Mouse (Mus musculus): ENCODE data around the gene Gps2. TPM values are rescaled to one million over a fixed set of nuclear protein-coding genes. Genes with fewer than 3 reads are reported as not detected.

Gps2 gene
- polyA plus RNA-seq, 1 experiment = 38.0 TPM

GRCm38 (mm10) chr11:69937385-69937784 lies 23.7 kb downstream of the Gps2 start:
- no peaks in the 10 kb centered on the region for H3K36me3 ChIP-seq (ENCODE audit: control insufficient read depth, insufficient read depth)
- no peak overlapping the region for H3K4me3 ChIP-seq
- no peaks in the 10 kb centered on the region for H3K79me2 ChIP-seq (ENCODE audit: control insufficient read depth, insufficient read depth)
- peaks cover 48% of the 10 kb centered on the region for H3K27me3 ChIP-seq (ENCODE audit: control insufficient read depth, insufficient read depth, insufficient read length)
- TF ChIP-seq E2F4 (IDR thresholded peaks at IDR 0.05; ENCODE audit: insufficient read depth) (no peak), SRF (IDR thresholded peaks at IDR 0.05; ENCODE audit: control insufficient read depth, insufficient read length, low read depth) (no peak), POLR2AphosphoS2 (IDR thresholded peaks at IDR 0.05; ENCODE audit: insufficient read length, low read depth) (no peak), MAX (IDR thresholded peaks at IDR 0.05; ENCODE audit: low read depth) (no peak)
- no peak overlapping the region for H3K4me2 ChIP-seq (ENCODE audit: low read depth)
- H3ac ChIP-seq (ENCODE audit: control insufficient read depth, insufficient read length) = no peak overlapping the region

GRCm38 (mm10) chr11:69937834-69938233 lies 24.1 kb downstream of the Gps2 start:
- H3ac ChIP-seq (ENCODE audit: control insufficient read depth, insufficient read length) = no peak overlapping the region
- H3K4me3 ChIP-seq = no peak overlapping the region
- H3K36me3 ChIP-seq (ENCODE audit: control insufficient read depth, insufficient read depth) = no peaks in the 10 kb centered on the region
- no peaks in the 10 kb centered on the region for H3K79me2 ChIP-seq (ENCODE audit: control insufficient read depth, insufficient read depth)
- TF ChIP-seq SRF (IDR thresholded peaks at IDR 0.05; ENCODE audit: control insufficient read depth, insufficient read length, low read depth) = no peak
- TF ChIP-seq CEBPB (IDR thresholded peaks at IDR 0.05; ENCODE audit: insufficient read depth, poor library complexity, severe bottlenecking) = no peak
- no peak for TF ChIP-seq POLR2AphosphoS2 (IDR thresholded peaks at IDR 0.05; ENCODE audit: insufficient read length, low read depth)
- TF ChIP-seq USF1 (IDR thresholded peaks at IDR 0.05; ENCODE audit: low read depth) = no peak
- TF ChIP-seq MAX (IDR thresholded peaks at IDR 0.05; ENCODE audit: low read depth) = no peak
- no peak for TF ChIP-seq REST (IDR thresholded peaks at IDR 0.05; ENCODE audit: insufficient read depth, insufficient read length)
- no peak for TF ChIP-seq POLR2A (IDR thresholded peaks at IDR 0.05; ENCODE audit: insufficient read length, low read depth)
- TF ChIP-seq TCF3 (IDR thresholded peaks at IDR 0.05; ENCODE audit: insufficient read length, low read depth) = no peak
- no peak for TF ChIP-seq MYOD1 (IDR thresholded peaks at IDR 0.05; ENCODE audit: control insufficient read depth in 1 of 3, insufficient read length in 2 of 3, low read depth in 2 of 3)
- TF ChIP-seq MYOG (IDR thresholded peaks at IDR 0.05; ENCODE audit: control insufficient read depth in 1 of 3, insufficient read depth in 1 of 3, insufficient read length in 2 of 3, low read depth in 2 of 3) = no peak
- TF ChIP-seq E2F4 (IDR thresholded peaks at IDR 0.05; ENCODE audit: insufficient read depth) = no peak
- TF ChIP-seq TCF12 (IDR thresholded peaks at IDR 0.05; ENCODE audit: insufficient read depth, poor library complexity, severe bottlenecking) = no peak
- peaks cover 48% of the 10 kb centered on the region for H3K27me3 ChIP-seq (ENCODE audit: control insufficient read depth, insufficient read depth, insufficient read length)
- no peak overlapping the region for H3K4me2 ChIP-seq (ENCODE audit: low read depth)

- H3K27me3 ChIP-seq (ENCODE audit: control insufficient read depth, insufficient read depth, insufficient read length) = peaks cover 48% of the 10 kb centered on the region
- no peak for TF ChIP-seq MYOG (IDR thresholded peaks at IDR 0.05; ENCODE audit: control insufficient read depth in 1 of 3, insufficient read depth in 1 of 3, insufficient read length in 2 of 3, low read depth in 2 of 3)
- TF ChIP-seq POLR2AphosphoS2 (IDR thresholded peaks at IDR 0.05; ENCODE audit: insufficient read length, low read depth) = no peak
- no peak for TF ChIP-seq TCF12 (IDR thresholded peaks at IDR 0.05; ENCODE audit: insufficient read depth, poor library complexity, severe bottlenecking)
- TF ChIP-seq SRF (IDR thresholded peaks at IDR 0.05; ENCODE audit: control insufficient read depth, insufficient read length, low read depth) = no peak
- no peak for TF ChIP-seq POLR2A (IDR thresholded peaks at IDR 0.05; ENCODE audit: insufficient read length, low read depth)
- no peak for TF ChIP-seq CEBPB (IDR thresholded peaks at IDR 0.05; ENCODE audit: insufficient read depth, poor library complexity, severe bottlenecking)
- no peak for TF ChIP-seq REST (IDR thresholded peaks at IDR 0.05; ENCODE audit: insufficient read depth, insufficient read length)
- no peak for TF ChIP-seq USF1 (IDR thresholded peaks at IDR 0.05; ENCODE audit: low read depth)
- no peak for TF ChIP-seq TCF3 (IDR thresholded peaks at IDR 0.05; ENCODE audit: insufficient read length, low read depth)
- no peak for TF ChIP-seq MYOD1 (IDR thresholded peaks at IDR 0.05; ENCODE audit: control insufficient read depth in 1 of 3, insufficient read length in 2 of 3, low read depth in 2 of 3)
- TF ChIP-seq E2F4 (IDR thresholded peaks at IDR 0.05; ENCODE audit: insufficient read depth) = no peak
- TF ChIP-seq MAX (IDR thresholded peaks at IDR 0.05; ENCODE audit: low read depth) = no peak
- H3K4me2 ChIP-seq (ENCODE audit: low read depth) = no peak overlapping the region
Measured at GRCm38 (mm10) chr11:69938401-69938979, 24.8 kb downstream of the Gps2 start.

GRCm38 (mm10) chr11:69939181-69939580 lies 25.5 kb downstream of the Gps2 start:
- Histone ChIP-seq H3K79me2 (ENCODE audit: control insufficient read depth, insufficient read depth) (no peaks in the 10 kb centered on the region), H3K27me3 (ENCODE audit: control insufficient read depth, insufficient read depth, insufficient read length) (peaks cover 48% of the 10 kb centered on the region), H3K4me2 (ENCODE audit: low read depth) (no peak overlapping the region), H3K4me3 (no peak overlapping the region), H3ac (ENCODE audit: control insufficient read depth, insufficient read length) (no peak overlapping the region), H3K36me3 (ENCODE audit: control insufficient read depth, insufficient read depth) (no peaks in the 10 kb centered on the region)
- no peak for TF ChIP-seq TCF3 (IDR thresholded peaks at IDR 0.05; ENCODE audit: insufficient read length, low read depth)
- no peak for TF ChIP-seq MAX (IDR thresholded peaks at IDR 0.05; ENCODE audit: low read depth)
- no peak for TF ChIP-seq MYOG (IDR thresholded peaks at IDR 0.05; ENCODE audit: control insufficient read depth in 1 of 3, insufficient read depth in 1 of 3, insufficient read length in 2 of 3, low read depth in 2 of 3)
- no peak for TF ChIP-seq POLR2AphosphoS2 (IDR thresholded peaks at IDR 0.05; ENCODE audit: insufficient read length, low read depth)

More at GRCm38 (mm10) chr11:69938401-69938979, 24.8 kb downstream of the Gps2 start:
- no peaks in the 10 kb centered on the region for H3K79me2 ChIP-seq (ENCODE audit: control insufficient read depth, insufficient read depth)
- H3K36me3 ChIP-seq (ENCODE audit: control insufficient read depth, insufficient read depth) = no peaks in the 10 kb centered on the region
- H3K4me3 ChIP-seq = no peak overlapping the region
- H3ac ChIP-seq (ENCODE audit: control insufficient read depth, insufficient read length) = no peak overlapping the region

GRCm38 (mm10) chr11:69939731-69940130 lies 26.0 kb downstream of the Gps2 start:
- H3ac ChIP-seq (ENCODE audit: control insufficient read depth, insufficient read length) = no peak overlapping the region
- no peaks in the 10 kb centered on the region for H3K36me3 ChIP-seq (ENCODE audit: control insufficient read depth, insufficient read depth)
- no peaks in the 10 kb centered on the region for H3K79me2 ChIP-seq (ENCODE audit: control insufficient read depth, insufficient read depth)
- no peak overlapping the region for H3K4me2 ChIP-seq (ENCODE audit: low read depth)
- H3K27me3 ChIP-seq (ENCODE audit: control insufficient read depth, insufficient read depth, insufficient read length) = peaks cover 48% of the 10 kb centered on the region
- TF ChIP-seq USF1 (IDR thresholded peaks at IDR 0.05; ENCODE audit: low read depth) = no peak
- no peak for TF ChIP-seq MYOG (IDR thresholded peaks at IDR 0.05; ENCODE audit: control insufficient read depth in 1 of 3, insufficient read depth in 1 of 3, insufficient read length in 2 of 3, low read depth in 2 of 3)
- no peak for TF ChIP-seq TCF12 (IDR thresholded peaks at IDR 0.05; ENCODE audit: insufficient read depth, poor library complexity, severe bottlenecking)
- no peak for TF ChIP-seq POLR2AphosphoS2 (IDR thresholded peaks at IDR 0.05; ENCODE audit: insufficient read length, low read depth)
- TF ChIP-seq CEBPB (IDR thresholded peaks at IDR 0.05; ENCODE audit: insufficient read depth, poor library complexity, severe bottlenecking) = no peak
- TF ChIP-seq MAX (IDR thresholded peaks at IDR 0.05; ENCODE audit: low read depth) = no peak
- no peak for TF ChIP-seq SRF (IDR thresholded peaks at IDR 0.05; ENCODE audit: control insufficient read depth, insufficient read length, low read depth)
- TF ChIP-seq POLR2A (IDR thresholded peaks at IDR 0.05; ENCODE audit: insufficient read length, low read depth) = no peak
- no peak for TF ChIP-seq TCF3 (IDR thresholded peaks at IDR 0.05; ENCODE audit: insufficient read length, low read depth)
- no peak for TF ChIP-seq E2F4 (IDR thresholded peaks at IDR 0.05; ENCODE audit: insufficient read depth)
- no peak for TF ChIP-seq REST (IDR thresholded peaks at IDR 0.05; ENCODE audit: insufficient read depth, insufficient read length)
- no peak for TF ChIP-seq MYOD1 (IDR thresholded peaks at IDR 0.05; ENCODE audit: control insufficient read depth in 1 of 3, insufficient read length in 2 of 3, low read depth in 2 of 3)
- no peak overlapping the region for H3K4me3 ChIP-seq

Measured in myocyte (in vitro differentiated cells).